Mouse (Mus musculus) heart, embryonic 14.5 days (tissue): ENCODE data around the gene Shisa8. TPM values are rescaled to one million over a fixed set of nuclear protein-coding genes. Genes with fewer than 3 reads are reported as not detected.

Experiments used
- ATAC-seq: fragments of 200-750 bp; cut with Nextera tagmentation; 2 replicates; pipeline ENCODE4 v1.8.0; 2017; ENCODE audit warnings: low read depth, moderate TSS enrichment; ENCODE audit not compliant: insufficient number of reproducible peaks, insufficient read depth, low FRiP score
- H3K27ac ChIP-seq, 2 experiments: fragments of 200-500 bp in 1 of 2; fragments of 300-500 bp in 1 of 2; sonication (generic) in 1 of 2; replicated peaks in 1 of 2; 2 replicates each; pipeline ENCODE4 v1.5.1; 2012 to 2014; ENCODE audit warnings: low read depth in 2 of 2, low read length in 2 of 2, control low read depth in 1 of 2, mild to moderate bottlenecking in 1 of 2, mixed read lengths in 1 of 2; ENCODE audit not compliant: control insufficient read depth in 1 of 2, insufficient read depth in 1 of 2
- H3K27me3 ChIP-seq: fragments of 300-500 bp; sonication (generic); 2 replicates; pipeline ENCODE4 v1.6.1; 2014; ENCODE audit warnings: mild to moderate bottlenecking, low read length, control low read depth; ENCODE audit not compliant: control insufficient read depth, insufficient read depth
- H3K36me3 ChIP-seq: fragments of 300-500 bp; sonication (generic); 2 replicates; pipeline ENCODE4 v1.6.1; 2014; ENCODE audit warnings: mild to moderate bottlenecking, control low read depth, low read length, mixed read lengths; ENCODE audit not compliant: control insufficient read depth, insufficient read depth
- H3K4me1 ChIP-seq, 2 experiments: fragments of 200-500 bp in 1 of 2; fragments of 300-500 bp in 1 of 2; sonication (generic) in 1 of 2; 2 replicates each; pipeline ENCODE4 v1.6.1; 2012 to 2014; ENCODE audit warnings: low read length in 2 of 2, control low read depth in 1 of 2, mixed read lengths in 1 of 2; ENCODE audit not compliant: control insufficient read depth in 2 of 2, insufficient read depth in 2 of 2
- H3K4me2 ChIP-seq: fragments of 300-500 bp; sonication (generic); 2 replicates; pipeline ENCODE4 v1.6.1; 2014; ENCODE audit warnings: mild to moderate bottlenecking, low read length
- H3K4me3 ChIP-seq, 2 experiments: fragments of 200-500 bp in 1 of 2; fragments of 300-500 bp in 1 of 2; sonication (generic) in 1 of 2; 2 replicates each; pipeline ENCODE4 v1.5.1; 2012 to 2014; ENCODE audit warnings: low read length in 2 of 2, mild to moderate bottlenecking in 2 of 2, control low read depth in 1 of 2, low read depth in 1 of 2, moderate library complexity in 1 of 2; ENCODE audit not compliant: control insufficient read depth in 1 of 2, insufficient read depth in 1 of 2
- H3K9ac ChIP-seq: fragments of 300-500 bp; sonication (generic); 2 replicates; pipeline ENCODE4 v1.6.1; 2014; ENCODE audit warnings: mild to moderate bottlenecking, low read length
- H3K9me3 ChIP-seq: fragments of 300-500 bp; sonication (generic); 2 replicates; pipeline ENCODE4 v1.6.1; 2016; ENCODE audit warnings: low read length, control low read depth; ENCODE audit not compliant: control insufficient read depth
- WGBS: fragments of 180-500 bp; shearing (Covaris S2); extraction: QIAGEN DNeasy Blood & Tissue Kit; methylation state at CpG from one replicate; pipeline ENCODE4 v1.1.7; 2014; 5-methylcytosine and 5-hydroxymethylcytosine counted together
- polyA plus RNA-seq: library from polyadenylated mRNA; unstranded; fragments of >200 nt; fragmentation: Nextera tagmentation; extraction: Ambion mirVana; gene quantifications from 2 replicates; pipeline ENCODE4 v1.2.1, GENCODE M21; 2014

The Shisa8 gene
- polyA plus RNA-seq, 1 experiment from 2014 or later, result 0.42 TPM

DNA sequence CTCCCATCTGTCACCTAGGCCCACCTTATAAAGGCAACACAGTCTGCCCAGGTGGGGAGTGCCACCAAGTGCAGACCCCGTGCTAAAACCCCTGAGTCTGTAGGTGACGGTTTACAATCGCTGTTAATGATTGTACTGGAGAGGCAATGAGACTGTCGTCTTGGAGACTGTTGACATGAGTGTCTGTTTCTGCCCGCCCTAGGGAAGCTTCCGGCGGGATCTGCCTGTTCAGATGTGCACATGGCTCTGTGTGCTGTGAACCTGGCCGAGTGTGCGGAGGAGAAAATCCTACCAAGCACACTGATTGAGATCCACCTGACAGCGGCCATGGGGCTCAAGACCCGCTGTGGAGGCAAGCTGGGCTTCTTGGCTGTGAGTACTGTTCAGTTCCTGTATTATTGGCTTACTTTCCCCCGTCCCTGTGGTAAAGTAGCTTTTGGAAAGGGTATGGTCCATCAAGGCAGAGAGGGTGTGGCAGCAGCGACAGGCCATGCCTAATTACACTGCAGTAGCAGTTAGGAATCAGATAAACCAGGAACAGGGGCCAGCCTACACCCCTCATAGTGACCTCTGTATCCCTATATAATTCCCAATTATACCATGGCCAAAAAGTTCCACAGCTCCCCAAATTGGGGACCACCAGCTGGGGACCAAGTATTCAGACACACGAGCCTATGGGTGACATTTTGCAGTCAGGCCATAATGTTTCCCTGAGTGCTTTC, 27.4 kb downstream of the Shisa8 start:
- H3K4me1 ChIP-seq, result peaks cover 43 to 54% of the 10 kb centered on the region in 2 experiments
- H3K4me2 ChIP-seq, result peak overlapping the region; percentile 31; the same call in 1 of the 2 replicates

DNA sequence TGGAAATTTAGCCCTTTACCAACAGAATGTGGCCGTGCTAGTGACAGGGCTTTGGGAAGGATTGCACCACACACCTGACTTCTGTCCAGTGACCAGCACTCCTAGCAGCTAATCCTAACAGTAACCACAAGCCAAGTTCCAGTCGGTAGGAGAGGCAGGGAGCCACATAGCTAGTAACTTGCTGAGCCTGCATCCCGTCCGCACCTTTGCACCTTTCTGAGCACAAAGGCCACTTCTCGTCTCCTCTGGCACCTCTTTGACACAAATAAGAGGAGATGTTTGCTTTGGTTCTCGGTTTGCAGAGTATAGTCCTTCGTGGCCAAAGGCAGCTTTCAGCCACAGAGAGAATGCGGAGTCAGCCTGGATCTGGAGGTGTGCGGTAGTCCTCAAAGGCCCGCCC, 28.0 kb downstream of the Shisa8 start:
- no peak overlapping the region for H3K27ac ChIP-seq
- 76% methylated on average over 10 of the region's 10 CpGs for WGBS

More for the DNA sequence above, 27.4 kb downstream of the Shisa8 start:
- H3K27me3 ChIP-seq, result peaks cover 3% of the 10 kb centered on the region; the same call in 1 of the 2 replicates
- no peak overlapping the region for H3K4me3 ChIP-seq
- peak overlapping the region in 1 of 2 experiments; percentile 49; a peak in 2 of 4 replicates for H3K27ac ChIP-seq
- no peak for ATAC-seq
- no peak overlapping the region; the same call in 1 of the 2 replicates for H3K9ac ChIP-seq
- peaks cover 62% of the 10 kb centered on the region for H3K36me3 ChIP-seq
- WGBS, result 76% methylated on average over 14 of the region's 14 CpGs
- H3K9me3 ChIP-seq, result no peaks in the 10 kb centered on the region; the same call in 1 of the 2 replicates

DNA sequence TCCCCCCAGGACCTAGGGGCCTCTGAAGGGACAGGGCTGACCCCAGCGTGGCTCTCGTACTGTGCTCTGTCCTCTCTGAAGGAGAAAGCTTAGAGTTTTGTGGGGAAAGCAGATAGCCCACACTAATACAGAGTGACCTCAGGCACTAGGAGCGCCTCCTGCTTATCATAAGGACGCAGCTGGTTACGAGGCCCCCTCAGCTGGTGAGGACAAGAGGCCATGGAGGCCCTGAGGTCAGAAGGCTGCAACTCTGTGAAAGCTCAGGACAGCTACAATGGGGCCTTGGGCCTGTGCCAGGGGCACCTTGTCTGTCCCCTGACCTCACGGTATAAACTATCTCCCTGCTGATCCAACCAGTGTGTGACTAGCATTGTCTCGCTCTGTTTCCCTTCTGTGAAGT, 28.4 kb downstream of the Shisa8 start:
- Histone ChIP-seq H3K4me2 (no peak overlapping the region), H3K27me3 (no peaks in the 10 kb centered on the region; the same call in 1 of the 2 replicates), H3K9ac (peak overlapping the region; percentile 44; the same call in 1 of the 2 replicates), H3K27ac (0 out of 4 replicates have a peak overlapping the region, but pooled peaks of 1 of the 2 experiments have one; percentile 6), H3K36me3 (peaks cover 69% of the 10 kb centered on the region), H3K9me3 (no peaks in the 10 kb centered on the region; the same call in 1 of the 2 replicates), H3K4me1 (peaks cover 43 to 58% of the 10 kb centered on the region in 2 experiments), H3K4me3 (no peak overlapping the region)
- 22% methylated on average over 7 of the region's 7 CpGs for WGBS
- ATAC-seq, result no peak

More for the DNA sequence above, 28.0 kb downstream of the Shisa8 start:
- Histone ChIP-seq H3K4me2 (no peak overlapping the region), H3K27me3 (peaks cover 3% of the 10 kb centered on the region; the same call in 1 of the 2 replicates), H3K4me3 (no peak overlapping the region), H3K36me3 (peaks cover 64% of the 10 kb centered on the region), H3K4me1 (peaks cover 43 to 58% of the 10 kb centered on the region in 2 experiments), H3K9me3 (no peaks in the 10 kb centered on the region; the same call in 1 of the 2 replicates), H3K9ac (no peak overlapping the region; the same call in 1 of the 2 replicates)
- no peak for ATAC-seq

DNA sequence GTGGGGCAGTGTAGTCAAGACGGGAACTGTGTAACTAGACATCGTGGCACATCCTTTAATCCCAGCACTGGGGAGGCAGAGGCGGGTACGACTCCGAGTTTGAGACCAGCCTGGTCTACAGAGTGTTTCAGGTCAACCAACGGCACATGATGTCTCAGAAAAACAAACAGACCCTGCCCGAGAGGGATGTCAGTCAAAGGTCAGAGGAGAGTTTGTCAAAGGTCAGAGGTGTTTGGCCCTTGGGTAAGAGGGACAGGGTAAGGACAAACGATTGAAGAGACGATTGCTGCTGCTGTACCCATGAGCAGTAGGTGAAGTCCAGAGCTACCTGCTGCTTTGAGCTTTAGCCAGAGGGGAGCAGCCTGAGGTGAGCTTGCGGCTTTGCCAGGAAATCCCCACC, 29.0 kb downstream of the Shisa8 start:
- no peaks in the 10 kb centered on the region; the same call in 1 of the 2 replicates for H3K9me3 ChIP-seq
- ATAC-seq, result no peak
- H3K36me3 ChIP-seq, result peaks cover 74% of the 10 kb centered on the region
- peaks cover 43 to 58% of the 10 kb centered on the region in 2 experiments for H3K4me1 ChIP-seq
- peak overlapping the region; percentile 44 for H3K9ac ChIP-seq
- H3K27me3 ChIP-seq, result no peaks in the 10 kb centered on the region; the same call in 1 of the 2 replicates
- WGBS, result 78% methylated on average over 10 of the region's 10 CpGs
- H3K4me2 ChIP-seq, result no peak overlapping the region
- no peak overlapping the region for H3K4me3 ChIP-seq
- H3K27ac ChIP-seq, result 0 out of 4 replicates have a peak overlapping the region, but pooled peaks of 1 of the 2 experiments have one; percentile 6

DNA sequence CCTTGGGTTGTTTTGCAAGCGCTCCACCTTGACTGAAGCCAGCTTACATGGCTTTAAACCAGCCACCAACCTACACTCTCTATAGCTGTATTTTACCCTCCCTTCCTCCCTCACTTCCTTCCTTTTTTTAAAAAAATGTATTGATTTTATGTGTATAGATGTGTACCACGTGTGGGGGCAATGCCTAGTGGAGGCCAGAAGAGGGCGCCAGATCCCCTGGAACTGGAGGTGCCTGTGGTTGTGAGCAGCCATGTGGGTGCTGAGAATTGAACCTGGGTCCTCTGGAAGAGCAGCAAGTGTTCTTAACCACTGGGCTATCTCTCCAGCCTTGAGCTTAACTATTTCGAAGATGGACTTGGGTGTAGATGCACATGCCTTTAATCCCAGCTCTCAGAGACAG, 30.3 kb downstream of the Shisa8 start:
- Histone ChIP-seq H3K36me3 (peaks cover 75% of the 10 kb centered on the region), H3K4me3 (no peak overlapping the region), H3K27me3 (no peaks in the 10 kb centered on the region; the same call in 1 of the 2 replicates), H3K4me1 (peaks cover 43 to 58% of the 10 kb centered on the region in 2 experiments), H3K9me3 (no peaks in the 10 kb centered on the region; the same call in 1 of the 2 replicates), H3K27ac (no peak overlapping the region), H3K9ac (no peak overlapping the region), H3K4me2 (no peak overlapping the region)
- ATAC-seq, result no peak
- 96% methylated on average over 4 of the region's 4 CpGs for WGBS

DNA sequence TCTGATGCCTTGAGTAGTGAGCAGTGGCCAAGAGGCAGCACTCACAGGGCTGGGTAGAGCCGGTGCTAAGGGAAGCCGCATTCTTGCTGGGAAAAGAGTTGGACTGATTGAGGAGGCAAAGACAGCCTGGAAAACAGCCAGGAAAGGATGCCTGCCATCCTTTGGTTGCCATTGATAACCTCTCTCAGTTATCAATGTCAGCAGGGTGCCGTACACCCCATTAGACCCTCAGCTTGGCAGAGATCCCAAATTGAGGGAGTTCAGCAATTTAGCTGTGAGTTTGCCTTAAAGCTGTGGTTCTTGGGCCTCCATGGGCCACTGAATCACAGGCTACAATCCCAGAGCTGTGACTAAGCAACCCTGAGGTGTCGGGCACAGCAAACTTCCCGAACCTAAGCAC, 31.5 kb downstream of the Shisa8 start:
- Histone ChIP-seq H3K9me3 (no peaks in the 10 kb centered on the region; the same call in 1 of the 2 replicates), H3K4me1 (peaks cover 35 to 47% of the 10 kb centered on the region in 2 experiments), H3K36me3 (peaks cover 83% of the 10 kb centered on the region), H3K27ac (peak overlapping the region in 1 of 2 experiments; percentile 30; a peak in 3 of 4 replicates), H3K4me3 (no peak overlapping the region), H3K4me2 (no peak overlapping the region), H3K27me3 (no peaks in the 10 kb centered on the region; the same call in 1 of the 2 replicates), H3K9ac (no peak overlapping the region)
- ATAC-seq, result no peak
- WGBS, result 25% methylated on average over 5 of the region's 5 CpGs

DNA sequence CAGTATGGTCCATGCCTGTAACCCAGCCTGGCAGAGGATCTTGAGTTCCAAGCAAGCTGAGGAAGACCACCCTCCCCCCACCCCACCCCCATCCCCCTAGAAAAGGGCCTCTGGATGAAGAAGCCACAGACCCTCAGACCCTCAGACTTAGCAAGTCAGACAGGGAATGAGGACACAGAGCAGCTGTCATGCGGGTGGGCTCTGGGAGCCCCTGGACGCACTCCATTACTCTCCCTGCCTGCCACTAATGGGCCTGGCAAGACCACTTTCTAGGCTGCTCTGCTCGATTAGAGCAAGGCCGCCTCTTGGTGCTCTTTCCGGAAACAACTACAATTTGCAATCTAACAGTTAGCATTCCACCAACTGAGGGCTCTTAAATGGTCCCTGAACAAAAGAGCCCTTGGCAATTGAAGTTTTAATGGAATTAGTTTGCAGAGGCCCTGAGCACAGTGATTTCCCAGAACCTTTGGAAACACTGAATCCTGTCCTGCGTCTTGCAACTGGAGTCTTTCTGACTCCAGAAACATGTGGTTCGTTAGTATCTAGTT, 34.8 kb downstream of the Shisa8 start:
- no peak for ATAC-seq
- H3K4me2 ChIP-seq, result no peak overlapping the region
- no peaks in the 10 kb centered on the region; the same call in 1 of the 2 replicates for H3K9me3 ChIP-seq
- no peak overlapping the region for H3K9ac ChIP-seq
- H3K27me3 ChIP-seq, result no peaks in the 10 kb centered on the region
- H3K4me1 ChIP-seq, result peaks cover 8 to 18% of the 10 kb centered on the region in 2 experiments
- no peak overlapping the region for H3K4me3 ChIP-seq
- H3K27ac ChIP-seq, result no peak overlapping the region
- peaks cover 94% of the 10 kb centered on the region for H3K36me3 ChIP-seq
- WGBS, result 90% methylated on average over 7 of the region's 7 CpGs
